Mouse (Mus musculus): Measurements from ENCODE around the gene Hes5.

- no peak for TF ChIP-seq POLR2A (IDR thresholded peaks at IDR 0.05; ENCODE audit: low read depth, low read length)
- no peak for TF ChIP-seq CTCF (IDR thresholded peaks at IDR 0.05; ENCODE audit: extremely low read depth, insufficient read length, insufficient replicate concordance, low read depth, low read length)
These were observed 4.1 kb upstream of the Hes5 start for GRCm38 (mm10) chr4:154956604-154957003.

Measured in small intestine, adult 2 months (tissue).